Mouse (Mus musculus): Measurements from ENCODE around the gene Them5.

- TF ChIP-seq CTCF (IDR thresholded peaks at IDR 0.05; ENCODE audit: low read depth) (no peak), EP300 (optimal IDR thresholded peaks at IDR 0.05) (no peak)
Measured at GRCm38 (mm10) chr3:94393049-94393448, 51.1 kb downstream of the Them5 start.

Data from stomach, postnatal 0 days (tissue).